Mouse (Mus musculus) liver, embryonic 14.5 days (tissue): ENCODE results near the gene Asb6.

Experiments
- CTCF ChIP-seq: IDR thresholded peaks from 2 replicates; pipeline ENCODE4 v1.5.1; 2016; ENCODE audit warnings: antibody characterized with exemption, low read depth, control low read depth
- EP300 ChIP-seq: IDR thresholded peaks from 2 replicates; pipeline ENCODE4 v1.6.1; 2016; ENCODE audit warnings: antibody characterized with exemption, low read depth

DNA sequence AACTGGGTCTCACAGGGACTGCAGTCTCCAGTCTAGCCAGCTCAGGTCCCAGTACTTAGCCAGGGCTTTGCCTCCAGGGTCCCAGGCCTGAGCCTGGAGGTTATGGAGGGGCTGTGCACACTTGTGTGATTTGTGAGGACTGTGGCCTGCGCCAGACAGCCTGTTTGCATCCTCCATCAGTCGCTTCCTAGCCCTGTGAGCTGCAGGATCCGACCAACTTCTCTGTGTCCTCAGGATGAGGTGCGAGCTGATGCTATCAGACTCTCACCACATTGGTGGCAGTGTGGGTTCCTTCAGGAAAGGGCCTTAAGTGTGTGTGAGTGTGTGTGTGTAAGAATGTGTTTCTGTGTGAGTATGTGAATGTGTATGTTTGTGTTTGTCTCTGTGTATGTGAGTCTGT lies 42.7 kb downstream of the Asb6 start:
- TF ChIP-seq CTCF (no peak), EP300 (no peak)
